Mouse (Mus musculus) testis, adult 10 weeks (tissue): Measurements from ENCODE around the gene Olfr324. TPM values are rescaled to one million over a fixed set of nuclear protein-coding genes. Genes with fewer than 3 reads are reported as not detected.

ENCODE experiments used
- polyA plus RNA-seq: library from polyadenylated mRNA; stranded (reverse); fragments of 350-450 nt; fragmentation: Illumina TruSeq; extraction: RNeasy Lipid Tissue Mini Kit (QIAGEN cat#74804); gene quantifications from one replicate; pipeline ENCODE4 v1.2.3, GENCODE M21; 2014; ENCODE audit warnings: low read depth, low replicate concordance

Gene Olfr324
- not detected for polyA plus RNA-seq

DNA sequence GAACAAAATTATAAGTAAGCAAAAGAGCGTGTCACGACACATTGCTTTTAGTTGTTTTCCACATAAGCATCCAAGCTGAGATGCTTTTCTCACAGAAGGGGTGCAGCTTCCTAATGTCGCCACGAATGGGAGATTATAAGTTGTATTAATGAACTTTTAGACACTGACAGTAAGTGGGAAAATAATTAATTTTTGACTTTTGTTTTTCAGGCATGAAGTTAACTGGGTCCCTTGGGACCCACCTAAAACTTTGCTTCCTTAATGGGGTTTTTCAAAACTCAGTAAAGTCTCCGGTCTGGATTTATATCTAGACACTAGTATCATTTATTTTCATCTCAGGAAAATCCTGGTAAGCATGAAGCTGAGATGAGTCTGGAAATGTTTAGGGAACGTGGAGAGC lies at the start of gene Olfr324:
Gene Olfr324, plus strand, starts transcription at position 301 of the 400 bp plus-strand sequence.

DNA sequence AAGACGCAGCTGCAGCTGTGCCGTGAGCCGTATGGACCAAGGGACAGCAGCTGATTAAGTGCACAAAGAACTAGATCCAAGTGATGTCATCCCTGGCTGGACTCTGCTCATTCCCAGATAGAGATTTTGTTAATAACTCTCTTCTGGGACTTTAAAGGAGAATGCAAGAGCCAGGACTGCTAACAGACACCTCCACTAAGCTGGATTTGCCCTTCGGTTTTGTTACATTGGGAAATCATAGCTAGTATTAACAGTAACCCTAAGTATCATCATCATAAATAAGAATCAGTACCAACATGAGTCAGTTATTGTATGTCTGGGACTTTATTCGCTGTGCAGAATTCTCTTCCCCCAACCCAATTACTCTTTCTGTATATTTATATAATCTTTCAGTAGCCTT lies 48.6 kb upstream of the Olfr324 start, which contains the start of gene Olfr329-ps:
Gene Olfr329-ps, minus strand, starts transcription at position 101 of the 400 bp plus-strand sequence.

DNA sequence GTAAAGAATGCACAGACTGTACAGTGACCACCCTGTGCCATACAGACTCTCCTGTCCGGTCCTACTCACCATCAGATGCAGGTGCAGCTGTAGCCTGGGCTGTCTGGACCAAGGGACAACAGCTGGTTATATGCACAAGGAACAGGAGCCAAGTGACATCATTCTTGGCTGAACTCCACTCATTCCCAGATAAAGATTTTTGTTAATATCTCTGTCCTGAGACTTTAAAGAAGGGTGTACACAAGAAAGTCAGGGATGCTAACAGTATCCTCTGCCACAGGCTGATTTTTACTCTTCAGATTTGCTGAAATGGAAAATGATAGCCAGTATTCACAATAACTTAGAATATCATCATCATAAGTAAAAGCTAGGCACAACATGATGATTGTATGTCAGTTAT lies 39.4 kb upstream of the Olfr324 start, which contains the start of gene Olfr328:
Gene Olfr328, minus strand, starts transcription at position 101 of the 400 bp plus-strand sequence.

DNA sequence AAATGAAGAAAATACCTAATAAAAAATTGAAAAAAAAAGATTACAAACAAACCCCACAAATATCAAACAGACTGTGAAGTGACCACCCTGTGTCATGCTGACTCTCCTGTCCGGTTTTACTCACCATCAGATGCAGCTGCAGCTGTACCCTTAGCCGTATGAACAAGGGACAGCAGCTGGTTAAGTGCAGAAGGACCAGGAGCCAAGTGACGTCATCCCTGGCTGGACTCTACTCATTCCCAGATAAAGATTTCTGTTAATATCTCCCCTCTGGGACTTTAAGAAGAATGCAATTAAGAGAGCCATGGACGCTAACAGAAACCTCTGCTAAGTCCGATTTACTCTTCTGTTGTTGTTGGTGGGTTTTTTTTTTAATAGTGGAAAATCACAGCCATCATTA lies 24.5 kb upstream of the Olfr324 start, which contains the start of gene Olfr224:
Gene Olfr224, minus strand, starts transcription at position 149 of the 400 bp plus-strand sequence.

DNA sequence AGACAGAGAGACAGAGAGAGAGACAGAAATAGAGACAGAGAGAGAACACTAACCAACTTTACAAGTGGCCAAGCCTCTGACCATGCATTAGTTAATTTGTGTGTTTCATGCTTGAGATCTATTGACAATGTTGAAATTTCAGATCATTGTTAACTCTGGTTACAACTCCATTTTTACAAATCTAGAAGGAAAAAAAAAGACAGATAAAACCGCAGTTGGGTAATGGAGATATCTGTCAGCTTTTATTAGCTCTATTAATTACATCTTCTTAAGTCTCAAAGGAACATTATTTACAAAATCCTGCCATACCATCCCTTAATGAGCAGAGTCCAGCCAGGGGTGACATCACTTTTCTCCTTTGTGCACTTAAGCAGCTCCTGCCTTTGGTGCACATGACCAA lies 17.5 kb upstream of the Olfr324 start, which contains the start of gene Olfr325:
Gene Olfr325, plus strand, starts transcription at position 301 of the 400 bp plus-strand sequence.

DNA sequence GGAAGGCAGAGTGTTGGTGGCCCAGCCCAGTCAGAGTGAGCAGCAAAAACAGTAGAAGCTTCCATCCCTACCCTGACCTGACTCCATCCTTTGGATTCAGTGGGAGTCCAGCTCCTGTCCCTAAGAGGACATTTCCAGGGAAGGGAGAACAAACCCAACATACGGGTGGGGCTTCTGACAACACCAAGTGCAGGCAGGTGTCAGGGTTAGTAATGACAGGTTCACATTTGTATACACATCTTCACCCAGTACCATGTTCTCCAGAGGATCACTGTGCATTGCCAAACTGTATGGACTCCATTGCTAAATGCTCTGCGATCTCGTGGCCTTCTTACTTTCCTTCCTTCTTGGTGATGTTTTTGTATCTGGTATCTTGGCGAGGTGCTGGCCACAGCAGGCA lies 21.1 kb downstream of the Olfr324 start, which contains the start of gene 2210407C18Rik:
Gene 2210407C18Rik, minus strand, starts transcription at position 101 of the 400 bp plus-strand sequence.

DNA sequence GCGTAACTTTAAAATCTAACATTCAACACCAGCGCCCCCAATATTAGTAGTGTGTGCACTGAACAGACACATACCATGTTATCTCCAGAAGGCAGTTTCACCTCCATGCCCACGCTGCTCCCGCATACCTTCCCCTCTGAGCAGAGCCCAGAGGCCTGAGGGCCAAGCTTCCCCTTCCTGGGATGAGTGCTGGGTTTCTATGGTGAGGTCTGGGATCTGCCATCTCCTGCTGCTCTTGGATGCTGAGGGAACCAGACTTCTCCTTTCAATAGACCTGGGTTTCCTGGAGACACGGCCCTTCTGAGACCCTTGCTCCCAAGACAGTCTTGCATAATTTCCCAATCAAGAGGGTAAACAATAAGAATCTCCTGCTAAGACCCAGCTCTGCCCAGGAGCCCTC lies 35.5 kb downstream of the Olfr324 start, which contains the start of gene Olfr323:
Gene Olfr323, minus strand, starts transcription at position 101 of the 400 bp plus-strand sequence.

DNA sequence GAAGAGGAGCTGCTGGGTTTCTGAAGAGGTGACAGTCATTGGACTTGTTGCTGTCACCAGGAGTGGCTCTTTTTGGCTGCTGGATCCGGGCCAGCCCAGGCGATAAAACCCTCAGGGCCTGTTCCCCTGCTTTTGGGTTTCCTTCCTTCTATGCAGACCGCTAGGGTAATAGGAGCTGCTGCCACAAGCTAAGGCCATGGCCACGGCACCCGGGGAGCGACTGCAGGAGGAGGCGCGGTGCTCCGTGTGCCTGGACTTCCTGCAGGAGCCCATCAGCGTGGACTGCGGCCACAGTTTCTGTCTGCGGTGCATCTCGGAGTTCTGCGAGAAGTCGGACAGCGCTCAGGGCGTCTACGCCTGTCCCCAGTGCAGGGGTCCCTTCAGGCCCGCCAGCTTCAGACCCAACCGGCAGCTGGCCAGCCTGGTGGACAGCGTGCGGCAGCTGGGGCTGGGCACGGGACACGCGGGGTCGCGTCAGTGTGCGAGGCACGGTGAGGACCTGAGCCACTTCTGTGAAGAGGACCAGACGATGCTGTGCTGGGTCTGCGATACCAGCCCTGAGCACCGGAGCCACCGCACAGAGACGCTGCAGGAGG lies 45.5 kb downstream of the Olfr324 start, which contains the start of gene Trim58:
Gene Trim58, plus strand, starts transcription at position 194 of the 596 bp plus-strand sequence.

Other genes starting within 250 kb of the Olfr324 start
- gene Lypd8, start 216.1 kb upstream of the Olfr324 start, polyA plus RNA-seq, result 1.3 TPM
- gene 1810065E05Rik, start 174.0 kb upstream of the Olfr324 start, polyA plus RNA-seq, result 1.8 TPM
- not detected for gene Gm12253, start 162.6 kb upstream of the Olfr324 start, polyA plus RNA-seq
- 125 TPM for gene Lypd9, start 142.2 kb upstream of the Olfr324 start, polyA plus RNA-seq
- gene Olfr30, start 132.8 kb upstream of the Olfr324 start, polyA plus RNA-seq, result not detected
- gene Olfr332, start 102.6 kb upstream of the Olfr324 start, polyA plus RNA-seq, result not detected
- not detected for gene Olfr331, start 92.5 kb upstream of the Olfr324 start, polyA plus RNA-seq
- 0.50 TPM for gene Olfr330, start 60.3 kb upstream of the Olfr324 start, polyA plus RNA-seq
- gene Olfr329-ps, start 48.7 kb upstream of the Olfr324 start, polyA plus RNA-seq, result 0.53 TPM
- not detected for gene Olfr328, start 39.5 kb upstream of the Olfr324 start, polyA plus RNA-seq
- gene Olfr224, start 24.6 kb upstream of the Olfr324 start, polyA plus RNA-seq, result not detected
- 0.21 TPM for gene Olfr325, start 17.4 kb upstream of the Olfr324 start, polyA plus RNA-seq
- 0.35 TPM for gene 2210407C18Rik, start 21.0 kb downstream of the Olfr324 start, polyA plus RNA-seq
- gene Olfr323, start 35.4 kb downstream of the Olfr324 start, polyA plus RNA-seq, result 0.49 TPM
- not detected for gene Trim58, start 45.4 kb downstream of the Olfr324 start, polyA plus RNA-seq
- gene Olfr322, start 63.7 kb downstream of the Olfr324 start, polyA plus RNA-seq, result not detected
- not detected for gene Olfr320, start 86.0 kb downstream of the Olfr324 start, polyA plus RNA-seq
- not detected for gene Olfr319, start 104.0 kb downstream of the Olfr324 start, polyA plus RNA-seq
- not detected for gene Olfr318, start 128.9 kb downstream of the Olfr324 start, polyA plus RNA-seq
- gene Olfr317, start 144.1 kb downstream of the Olfr324 start, polyA plus RNA-seq, result 0.21 TPM
- 1.7 TPM for gene Olfr316, start 157.6 kb downstream of the Olfr324 start, polyA plus RNA-seq
- not detected for gene Olfr315, start 178.1 kb downstream of the Olfr324 start, polyA plus RNA-seq
- not detected for gene Olfr314, start 187.8 kb downstream of the Olfr324 start, polyA plus RNA-seq
- gene Fam183b, start 206.8 kb downstream of the Olfr324 start, polyA plus RNA-seq, result 197 TPM
- not detected for gene Olfr313, start 219.9 kb downstream of the Olfr324 start, polyA plus RNA-seq
- gene Olfr312, start 234.1 kb downstream of the Olfr324 start, polyA plus RNA-seq, result 0.06 TPM
- not detected for gene Olfr311, start 244.1 kb downstream of the Olfr324 start, polyA plus RNA-seq